Mouse (Mus musculus) hindbrain, embryonic 13.5 days (tissue): ENCODE data around the gene Srrd. TPM values are rescaled to one million over a fixed set of nuclear protein-coding genes. Genes with fewer than 3 reads are reported as not detected.

Experiments
- ATAC-seq: fragments of 200-750 bp; cut with Nextera tagmentation; 2 replicates; pipeline ENCODE4 v1.8.0; 2017; ENCODE audit warnings: moderate TSS enrichment; ENCODE audit not compliant: low FRiP score
- H3K27ac ChIP-seq: fragments of 300-500 bp; sonication (generic); 2 replicates; pipeline ENCODE4 v1.5.1; 2015; ENCODE audit warnings: inconsistent platforms, mild to moderate bottlenecking, moderate library complexity
- H3K27me3 ChIP-seq: fragments of 300-500 bp; sonication (generic); 2 replicates; pipeline ENCODE4 v1.6.1; 2015; ENCODE audit warnings: mild to moderate bottlenecking, inconsistent platforms
- H3K36me3 ChIP-seq: fragments of 300-500 bp; sonication (generic); 2 replicates; pipeline ENCODE4 v1.6.1; 2015; ENCODE audit warnings: mild to moderate bottlenecking, inconsistent platforms
- H3K4me1 ChIP-seq: fragments of 300-500 bp; sonication (generic); replicated peaks from 2 replicates; pipeline ENCODE4 v1.6.1; 2015; ENCODE audit warnings: inconsistent platforms
- H3K4me2 ChIP-seq: fragments of 300-500 bp; sonication (generic); 2 replicates; pipeline ENCODE4 v1.6.1; 2015; ENCODE audit warnings: inconsistent platforms, mild to moderate bottlenecking, moderate library complexity
- H3K4me3 ChIP-seq: fragments of 300-500 bp; sonication (generic); 2 replicates; pipeline ENCODE4 v1.5.1; 2015; ENCODE audit warnings: mild to moderate bottlenecking, inconsistent platforms
- H3K9ac ChIP-seq: fragments of 300-500 bp; sonication (generic); 2 replicates; pipeline ENCODE4 v1.6.1; 2015; ENCODE audit warnings: mild to moderate bottlenecking, inconsistent platforms
- H3K9me3 ChIP-seq: fragments of 300-500 bp; sonication (generic); 2 replicates; pipeline ENCODE4 v1.6.1; 2016; ENCODE audit warnings: inconsistent platforms
- WGBS: fragments of 180-500 bp; shearing (Covaris S2); methylation state at CpG from one replicate; pipeline ENCODE4 v1.1.7; 2015; 5-methylcytosine and 5-hydroxymethylcytosine counted together
- polyA plus RNA-seq: library from polyadenylated mRNA; unstranded; fragments of >200 nt; fragmentation: Nextera tagmentation; extraction: Ambion mirVana; gene quantifications from 2 replicates; pipeline ENCODE4 v1.2.1, GENCODE M21; 2015

The Srrd gene
- polyA plus RNA-seq, 1 experiment from 2014 or later, result 53.6 TPM

GRCm38 (mm10) chr5:112355493-112355892 lies 12.7 kb upstream of the Srrd start:
- Histone ChIP-seq H3K27me3 (no peaks in the 10 kb centered on the region), H3K4me1 (no peaks in the 10 kb centered on the region), H3K4me3 (no peak overlapping the region), H3K4me2 (no peak overlapping the region), H3K9me3 (no peaks in the 10 kb centered on the region), H3K27ac (no peak overlapping the region), H3K36me3 (peaks cover 84% of the 10 kb centered on the region), H3K9ac (no peak overlapping the region)
- WGBS, result 89% methylated on average over 6 of the region's 6 CpGs
- ATAC-seq, result no peak

GRCm38 (mm10) chr5:112349169-112349568 lies 6.3 kb upstream of the Srrd start:
- Histone ChIP-seq H3K27ac (no peak overlapping the region), H3K36me3 (peaks cover 79% of the 10 kb centered on the region), H3K4me2 (no peak overlapping the region), H3K27me3 (no peaks in the 10 kb centered on the region), H3K4me1 (peaks cover 25% of the 10 kb centered on the region), H3K4me3 (no peak overlapping the region), H3K9ac (no peak overlapping the region), H3K9me3 (no peaks in the 10 kb centered on the region)
- 87% methylated on average over 8 of the region's 8 CpGs for WGBS
- ATAC-seq, result no peak

DNA sequence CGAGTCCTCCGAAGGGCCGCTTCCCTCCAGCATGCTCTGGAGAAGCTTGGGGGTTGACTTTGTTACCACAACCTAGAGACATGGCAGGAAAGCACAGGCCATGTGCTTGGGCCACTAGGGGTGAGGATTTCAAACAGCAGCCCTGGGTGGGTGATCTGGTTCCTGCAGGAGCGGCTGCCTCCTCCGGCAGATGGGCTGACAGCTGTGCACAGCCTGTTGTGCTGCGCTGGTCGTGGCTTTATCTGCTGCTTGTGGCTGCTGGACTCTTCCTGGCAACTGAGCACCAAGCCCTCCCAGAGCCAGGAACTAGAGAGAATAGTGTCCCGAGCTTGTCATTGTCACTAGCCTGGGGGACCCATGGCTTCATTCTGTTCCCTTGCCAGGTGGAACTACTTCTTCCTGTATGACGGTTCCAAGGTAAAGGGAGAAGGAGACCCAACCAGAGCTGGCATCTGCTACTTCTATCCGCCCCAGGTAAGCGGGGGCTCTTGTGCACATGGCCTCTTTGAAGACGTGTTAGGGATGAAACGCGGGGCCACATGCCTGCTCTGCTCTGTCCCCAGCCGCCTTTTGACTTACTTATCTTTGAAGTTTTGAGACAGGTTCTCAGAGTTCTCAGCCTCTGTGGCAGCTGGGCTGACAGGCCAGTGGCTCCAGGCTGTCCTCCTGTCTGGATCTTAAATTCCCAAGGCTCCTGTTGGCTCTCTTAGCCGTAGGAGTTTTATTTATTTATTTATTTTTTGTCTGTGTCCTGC lies 3.5 kb upstream of the Srrd start:
- Histone ChIP-seq H3K9ac (peak overlapping the region; percentile 56), H3K9me3 (no peaks in the 10 kb centered on the region), H3K4me3 (no peak overlapping the region), H3K36me3 (peaks cover 53% of the 10 kb centered on the region), H3K4me1 (peaks cover 49% of the 10 kb centered on the region), H3K27me3 (no peaks in the 10 kb centered on the region), H3K4me2 (no peak overlapping the region), H3K27ac (no peak overlapping the region)
- WGBS, result 88% methylated on average over 16 of the region's 16 CpGs
- no peak for ATAC-seq

- no peaks in the 10 kb centered on the region for H3K9me3 ChIP-seq
- 80% methylated on average over 6 of the region's 6 CpGs for WGBS
- no peaks in the 10 kb centered on the region for H3K27me3 ChIP-seq
- peaks cover 48% of the 10 kb centered on the region for H3K36me3 ChIP-seq
- H3K9ac ChIP-seq, result peak overlapping the region; percentile 56; the same call in 1 of the 2 replicates
- peak overlapping the region; percentile 82; the same call in 1 of the 2 replicates for H3K4me2 ChIP-seq
- no peak overlapping the region for H3K4me3 ChIP-seq
- ATAC-seq, result no peak
- H3K27ac ChIP-seq, result no peak overlapping the region
- peaks cover 51% of the 10 kb centered on the region for H3K4me1 ChIP-seq
Measured at GRCm38 (mm10) chr5:112344092-112344960, 1.5 kb upstream of the Srrd start.

DNA sequence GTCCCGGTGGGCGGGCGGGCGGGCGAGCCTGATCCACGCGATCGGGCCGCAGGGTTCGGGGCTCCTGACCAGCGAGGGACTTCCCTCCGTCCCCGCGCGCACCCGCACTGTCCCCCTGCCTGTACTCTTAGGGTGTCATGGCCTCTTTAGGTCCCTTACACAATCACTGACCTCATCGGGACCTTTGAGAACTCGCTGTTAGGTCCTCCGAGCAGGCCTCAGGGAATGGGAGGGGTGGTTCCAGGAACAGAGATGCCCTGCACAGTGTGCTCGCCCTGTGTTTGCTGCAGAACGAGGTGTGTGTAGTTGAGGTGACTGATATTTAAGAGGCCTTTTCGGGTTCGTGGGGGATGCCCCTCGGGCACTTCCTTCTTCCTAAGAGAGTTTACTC lies 360 bp upstream of the Srrd start:
- Histone ChIP-seq H3K27ac (peak overlapping the region; percentile 52), H3K4me1 (peaks cover 51% of the 10 kb centered on the region), H3K4me3 (peak overlapping the region; percentile 90), H3K9me3 (no peaks in the 10 kb centered on the region), H3K27me3 (no peaks in the 10 kb centered on the region), H3K9ac (peak overlapping the region; percentile 90), H3K4me2 (peak overlapping the region; percentile 82), H3K36me3 (peaks cover 48% of the 10 kb centered on the region)
- WGBS, result 0% methylated on average over 24 of the region's 24 CpGs
- peak; percentile 70 for ATAC-seq

GRCm38 (mm10) chr5:112339215-112339614 lies 3.6 kb downstream of the Srrd start:
- H3K4me2 ChIP-seq, result no peak overlapping the region
- H3K36me3 ChIP-seq, result peaks cover 63% of the 10 kb centered on the region
- H3K9me3 ChIP-seq, result no peaks in the 10 kb centered on the region
- no peaks in the 10 kb centered on the region for H3K27me3 ChIP-seq
- WGBS, result 70% methylated on average over 7 of the region's 7 CpGs
- ATAC-seq, result no peak
- H3K4me3 ChIP-seq, result no peak overlapping the region
- H3K9ac ChIP-seq, result no peak overlapping the region
- no peak overlapping the region for H3K27ac ChIP-seq
- H3K4me1 ChIP-seq, result peaks cover 26% of the 10 kb centered on the region

- no peak overlapping the region for H3K27ac ChIP-seq
- WGBS, result 96% methylated on average over 22 of the region's 22 CpGs
- peaks cover 85% of the 10 kb centered on the region for H3K36me3 ChIP-seq
- no peak for ATAC-seq
- H3K4me3 ChIP-seq, result no peak overlapping the region
- H3K4me2 ChIP-seq, result no peak overlapping the region
- peaks cover 8% of the 10 kb centered on the region for H3K4me1 ChIP-seq
- H3K9me3 ChIP-seq, result no peaks in the 10 kb centered on the region
- H3K9ac ChIP-seq, result no peak overlapping the region
- no peaks in the 10 kb centered on the region for H3K27me3 ChIP-seq
Measured at GRCm38 (mm10) chr5:112337004-112337403, 5.8 kb downstream of the Srrd start.

GRCm38 (mm10) chr5:112335473-112335872 lies 7.4 kb downstream of the Srrd start:
- Histone ChIP-seq H3K27ac (no peak overlapping the region), H3K27me3 (no peaks in the 10 kb centered on the region), H3K36me3 (peaks cover 95% of the 10 kb centered on the region), H3K9ac (no peak overlapping the region), H3K4me2 (no peak overlapping the region), H3K4me1 (no peaks in the 10 kb centered on the region), H3K9me3 (no peaks in the 10 kb centered on the region), H3K4me3 (no peak overlapping the region)
- no peak for ATAC-seq
- WGBS, result 33% methylated on average over 2 of the region's 2 CpGs

DNA sequence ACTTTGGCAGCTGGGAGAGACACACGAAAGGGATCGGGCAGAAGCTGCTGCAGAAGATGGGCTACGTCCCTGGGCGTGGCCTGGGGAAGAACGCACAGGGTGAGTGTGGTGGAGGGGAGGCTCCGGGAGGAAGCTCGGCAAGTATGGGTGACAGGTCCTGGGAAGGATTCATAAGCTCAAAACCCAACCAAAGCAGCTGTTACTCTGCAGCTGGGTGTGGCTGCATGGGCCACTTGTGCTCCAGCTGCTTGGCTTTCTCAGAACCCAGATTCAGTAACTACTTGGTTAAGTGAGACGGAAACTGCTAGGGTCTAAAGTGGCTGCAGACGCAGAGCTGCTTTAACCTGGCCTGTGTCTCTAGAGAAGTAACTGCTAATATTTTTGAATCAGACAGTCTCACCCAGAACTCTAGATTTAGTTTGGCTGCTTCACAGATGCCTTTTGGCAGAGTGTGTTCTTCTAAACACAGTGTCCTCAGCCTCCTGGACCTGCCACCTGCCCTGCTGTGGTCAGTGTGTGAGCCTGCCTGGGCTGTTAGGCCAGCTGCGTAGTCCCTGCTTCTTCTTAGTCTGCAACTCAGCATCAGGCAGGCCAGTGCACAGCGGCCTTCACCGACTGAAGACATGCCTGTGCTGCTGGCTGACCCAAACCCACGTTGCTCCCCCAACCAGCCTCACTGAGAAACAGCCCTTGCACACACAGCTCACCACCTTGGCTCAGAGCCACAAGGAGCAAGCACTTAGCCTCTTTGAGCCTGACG lies 12.9 kb downstream of the Srrd start:
- peaks cover 69% of the 10 kb centered on the region for H3K36me3 ChIP-seq
- ATAC-seq, result no peak
- no peak overlapping the region for H3K4me3 ChIP-seq
- no peaks in the 10 kb centered on the region for H3K9me3 ChIP-seq
- H3K27me3 ChIP-seq, result no peaks in the 10 kb centered on the region
- H3K4me2 ChIP-seq, result no peak overlapping the region
- 94% methylated on average over 14 of the region's 14 CpGs for WGBS
- no peak overlapping the region for H3K9ac ChIP-seq
- H3K27ac ChIP-seq, result no peak overlapping the region
- peaks cover 22% of the 10 kb centered on the region for H3K4me1 ChIP-seq

- 93% methylated on average over 15 of the region's 15 CpGs for WGBS
Measured at GRCm38 (mm10) chr5:112327854-112328253, 15.0 kb downstream of the Srrd start.

GRCm38 (mm10) chr5:112326446-112327009 lies 16.3 kb downstream of the Srrd start:
- peak overlapping the region; percentile 88; the same call in 1 of the 2 replicates for H3K27ac ChIP-seq

More at GRCm38 (mm10) chr5:112327854-112328253, 15.0 kb downstream of the Srrd start:
- H3K4me1 ChIP-seq, result peaks cover 26% of the 10 kb centered on the region
- no peaks in the 10 kb centered on the region for H3K9me3 ChIP-seq
- H3K27ac ChIP-seq, result no peak overlapping the region
- no peak overlapping the region; the same call in 1 of the 2 replicates for H3K4me2 ChIP-seq
- no peak for ATAC-seq
- no peak overlapping the region for H3K4me3 ChIP-seq
- H3K9ac ChIP-seq, result no peak overlapping the region
- H3K27me3 ChIP-seq, result no peaks in the 10 kb centered on the region
- peaks cover 48% of the 10 kb centered on the region for H3K36me3 ChIP-seq

More at GRCm38 (mm10) chr5:112326446-112327009, 16.3 kb downstream of the Srrd start:
- Histone ChIP-seq H3K36me3 (peaks cover 35% of the 10 kb centered on the region), H3K9ac (peak overlapping the region; percentile 88), H3K27me3 (no peaks in the 10 kb centered on the region), H3K4me3 (peak overlapping the region; percentile 98), H3K4me1 (peaks cover 26% of the 10 kb centered on the region), H3K4me2 (peak overlapping the region; percentile 85), H3K9me3 (no peaks in the 10 kb centered on the region)
- 3% methylated on average over 32 of the region's 33 CpGs for WGBS
- peak; percentile 79 for ATAC-seq
